Mouse (Mus musculus): ENCODE data around the gene Ghrl. TPM values are rescaled to one million over a fixed set of nuclear protein-coding genes. Genes with fewer than 3 reads are reported as not detected.
A peak's percentile ranks its signal among the peaks of the same experiment; 100 is the strongest.
"Not testable (repeated sequence)": the region's sequence is repeated elsewhere in the genome, so short reads cannot be mapped to it uniquely, and the experiment has no call there.

The Ghrl gene
- polyA plus RNA-seq, 1 experiment from 2014 or later = 1.2 TPM

GRCm38 (mm10) chr6:113678246-113679012, 41.3 kb downstream of the Ghrl start:
- Histone ChIP-seq H3K27ac (no peak overlapping the region), H3K9ac (no peak overlapping the region), H3K27me3 (no peaks in the 10 kb centered on the region), H3K4me1 (peaks cover 9% of the 10 kb centered on the region), H3K4me2 (no peak overlapping the region), H3K9me3 (replicated peaks) (no peaks in the 10 kb centered on the region), H3K36me3 (no peaks in the 10 kb centered on the region), H3K4me3 (replicated peaks) (no peak overlapping the region)
- ATAC-seq (replicated peaks; ENCODE audit: low FRiP score) = no peak
- 80% methylated on average over 14 of the region's 14 CpGs for WGBS

GRCm38 (mm10) chr6:113677070-113677734, 42.5 kb downstream of the Ghrl start:
- H3K36me3 ChIP-seq = no peaks in the 10 kb centered on the region
- no peaks in the 10 kb centered on the region for H3K9me3 ChIP-seq (replicated peaks)
- H3K4me2 ChIP-seq = no peak overlapping the region
- no peak overlapping the region; the same call in 1 of the 2 replicates for H3K9ac ChIP-seq
- H3K27me3 ChIP-seq = no peaks in the 10 kb centered on the region
- no peak for ATAC-seq (replicated peaks; ENCODE audit: low FRiP score)
- peaks cover 9% of the 10 kb centered on the region for H3K4me1 ChIP-seq
- H3K27ac ChIP-seq = no peak overlapping the region
- WGBS = 31% methylated on average over 14 of the region's 14 CpGs
- no peak overlapping the region for H3K4me3 ChIP-seq (replicated peaks)

- Histone ChIP-seq H3K36me3 (no peaks in the 10 kb centered on the region), H3K27me3 (no peaks in the 10 kb centered on the region), H3K4me3 (replicated peaks) (no peak overlapping the region), H3K4me1 (peaks cover 9% of the 10 kb centered on the region), H3K9me3 (replicated peaks) (no peaks in the 10 kb centered on the region), H3K27ac (no peak overlapping the region), H3K4me2 (no peak overlapping the region), H3K9ac (no peak overlapping the region)
- 95% methylated on average over 9 of the region's 9 CpGs for WGBS
- ATAC-seq (replicated peaks; ENCODE audit: low FRiP score) = no peak
These were observed 43.7 kb downstream of the Ghrl start for GRCm38 (mm10) chr6:113675991-113676390.

GRCm38 (mm10) chr6:113675234-113675633, 44.4 kb downstream of the Ghrl start:
- H3K36me3 ChIP-seq = no peaks in the 10 kb centered on the region
- H3K9me3 ChIP-seq (replicated peaks) = no peaks in the 10 kb centered on the region
- no peak overlapping the region for H3K4me2 ChIP-seq
- no peaks in the 10 kb centered on the region for H3K27me3 ChIP-seq
- H3K4me1 ChIP-seq = peaks cover 9% of the 10 kb centered on the region
- no peak for ATAC-seq (replicated peaks; ENCODE audit: low FRiP score)
- 68% methylated on average over 4 of the region's 4 CpGs for WGBS
- no peak overlapping the region for H3K4me3 ChIP-seq (replicated peaks)
- H3K27ac ChIP-seq = no peak overlapping the region
- no peak overlapping the region for H3K9ac ChIP-seq

GRCm38 (mm10) chr6:113672989-113673388, 46.7 kb downstream of the Ghrl start:
- no peak for ATAC-seq (replicated peaks; ENCODE audit: low FRiP score)
- peaks cover 29% of the 10 kb centered on the region for H3K4me1 ChIP-seq
- WGBS = 73% methylated on average over 6 of the region's 6 CpGs
- no peak overlapping the region for H3K27ac ChIP-seq
- H3K4me2 ChIP-seq = no peak overlapping the region
- no peak overlapping the region for H3K4me3 ChIP-seq (replicated peaks)
- H3K9ac ChIP-seq = no peak overlapping the region
- H3K36me3 ChIP-seq = no peaks in the 10 kb centered on the region
- no peaks in the 10 kb centered on the region for H3K9me3 ChIP-seq (replicated peaks)
- H3K27me3 ChIP-seq = no peaks in the 10 kb centered on the region

GRCm38 (mm10) chr6:113672029-113672428, 47.7 kb downstream of the Ghrl start:
- H3K4me2 ChIP-seq; ATAC-seq (replicated peaks; ENCODE audit: low FRiP score); H3K27me3 ChIP-seq; H3K9ac ChIP-seq; H3K36me3 ChIP-seq; H3K9me3 ChIP-seq (replicated peaks); H3K4me3 ChIP-seq (replicated peaks); H3K27ac ChIP-seq: not testable (repeated sequence)
- WGBS = 100% methylated on average over 1 of the region's 1 CpGs
- H3K4me1 ChIP-seq = peaks cover 31% of the 10 kb centered on the region

- ATAC-seq (replicated peaks; ENCODE audit: low FRiP score) = no peak
- Histone ChIP-seq H3K27ac (no peak overlapping the region), H3K4me3 (replicated peaks) (no peak overlapping the region), H3K36me3 (no peaks in the 10 kb centered on the region), H3K9me3 (replicated peaks) (no peaks in the 10 kb centered on the region), H3K4me2 (no peak overlapping the region), H3K27me3 (no peaks in the 10 kb centered on the region), H3K9ac (no peak overlapping the region), H3K4me1 (peaks cover 29% of the 10 kb centered on the region)
- 52% methylated on average over 7 of the region's 7 CpGs for WGBS
These were observed 49.9 kb downstream of the Ghrl start for GRCm38 (mm10) chr6:113669821-113670220.

- H3K4me3 ChIP-seq (replicated peaks) = no peak overlapping the region
- no peak overlapping the region for H3K4me2 ChIP-seq
- H3K9ac ChIP-seq = no peak overlapping the region
- H3K27ac ChIP-seq = peak overlapping the region; percentile 52
- whole genome bisulfite sequencing = 31% methylated on average over 15 of the region's 15 CpGs
- H3K36me3 ChIP-seq = no peaks in the 10 kb centered on the region
- no peaks in the 10 kb centered on the region for H3K27me3 ChIP-seq
- H3K4me1 ChIP-seq = peaks cover 29% of the 10 kb centered on the region
- peak; percentile 69 for ATAC-seq (replicated peaks; ENCODE audit: low FRiP score)
- H3K9me3 ChIP-seq (replicated peaks) = no peaks in the 10 kb centered on the region
These were observed 51.2 kb downstream of the Ghrl start for GRCm38 (mm10) chr6:113668287-113669154.

- Histone ChIP-seq H3K9me3 (replicated peaks) (no peaks in the 10 kb centered on the region), H3K4me1 (peaks cover 29% of the 10 kb centered on the region), H3K4me3 (replicated peaks) (no peak overlapping the region), H3K9ac (no peak overlapping the region), H3K4me2 (no peak overlapping the region), H3K27ac (0 out of 2 replicates have a peak overlapping the region, but pooled peaks have one; percentile 13), H3K36me3 (no peaks in the 10 kb centered on the region), H3K27me3 (no peaks in the 10 kb centered on the region)
- ATAC-seq (replicated peaks; ENCODE audit: low FRiP score) = no peak
- WGBS = 51% methylated on average over 8 of the region's 8 CpGs
These were observed 52.0 kb downstream of the Ghrl start for GRCm38 (mm10) chr6:113667611-113668122.

Data from kidney, embryonic 15.5 days (tissue).